Mouse (Mus musculus) spleen, adult 2 months (tissue): ENCODE results near the gene Olfr56. TPM values are rescaled to one million over a fixed set of nuclear protein-coding genes. Genes with fewer than 3 reads are reported as not detected.

ENCODE experiments used
- DNase-seq, 2 experiments: peaks; one replicate each; pipeline versions ENCODE4 v3.0.0 to v3.0.0-alpha.2; 2012 to 2021; ENCODE audit warnings: low spot score in 2 of 2, low read depth in 1 of 2
- H3K27ac ChIP-seq: fragments of 200-500 bp; 2 replicates; pipeline ENCODE4 v1.5.1; 2012; ENCODE audit warnings: low read length, inconsistent platforms; ENCODE audit not compliant: insufficient read depth
- H3K27me3 ChIP-seq: fragments of 200-500 bp; 2 replicates; pipeline ENCODE4 v1.6.1; 2012; ENCODE audit warnings: mild to moderate bottlenecking, moderate library complexity, low read length, inconsistent platforms; ENCODE audit not compliant: control insufficient read depth, insufficient read depth
- H3K36me3 ChIP-seq: fragments of 200-500 bp; 2 replicates; pipeline ENCODE4 v1.6.1; 2012; ENCODE audit warnings: mild to moderate bottlenecking, low read length, inconsistent platforms; ENCODE audit not compliant: control insufficient read depth, insufficient read depth
- H3K4me1 ChIP-seq: fragments of 200-500 bp; 2 replicates; pipeline ENCODE4 v1.6.1; 2011; ENCODE audit warnings: inconsistent platforms; ENCODE audit not compliant: control insufficient read depth, insufficient read depth, insufficient read length
- H3K4me3 ChIP-seq: fragments of 200-500 bp; 2 replicates; pipeline ENCODE4 v1.5.1; 2011; ENCODE audit warnings: mild to moderate bottlenecking, inconsistent platforms; ENCODE audit not compliant: insufficient read depth, insufficient read length; ENCODE audit errors: extremely low read depth
- CTCF ChIP-seq: fragments of 200-500 bp; IDR thresholded peaks from 2 replicates; pipeline ENCODE4 v1.5.1; 2011; ENCODE audit warnings: mild to moderate bottlenecking, inconsistent platforms; ENCODE audit not compliant: insufficient read depth, insufficient read length, insufficient replicate concordance; ENCODE audit errors: extremely low read depth
- POLR2A ChIP-seq: fragments of 200-500 bp; IDR thresholded peaks from 2 replicates; pipeline ENCODE4 v1.6.1; 2011; ENCODE audit warnings: low read depth, low read length, inconsistent platforms
- WGBS: fragments of 180-500 bp; shearing (Covaris S2); methylation state at CpG from one replicate; pipeline ENCODE4 v1.1.7; 2018; 5-methylcytosine and 5-hydroxymethylcytosine counted together
- polyA plus RNA-seq: library from polyadenylated mRNA; depleted of rRNA; stranded (reverse); fragments of >200 nt; gene quantifications from 2 replicates; pipeline ENCODE4 v1.2.3, GENCODE M21; 2012

Gene Olfr56
- polyA plus RNA-seq, 1 experiment, result 0.05 TPM

- no peaks in the 10 kb centered on the region for H3K27me3 ChIP-seq
- no peak overlapping the region for H3K4me3 ChIP-seq
- peaks cover 18% of the 10 kb centered on the region for H3K4me1 ChIP-seq
- WGBS, result 71% methylated on average over 4 of the region's 4 CpGs
- H3K36me3 ChIP-seq, result peaks cover 10% of the 10 kb centered on the region
- peak overlapping the region; percentile 45; the same call in 1 of the 2 replicates for H3K27ac ChIP-seq
- TF ChIP-seq POLR2A, result no peak
- no peak for TF ChIP-seq CTCF
- no peak for DNase-seq
Observed at GRCm38 (mm10) chr11:49091171-49091570, 112.5 kb downstream of the Olfr56 start.

GRCm38 (mm10) chr11:49092053-49092586 lies 113.4 kb downstream of the Olfr56 start:
- H3K4me3 ChIP-seq, result no peak overlapping the region
- no peak for TF ChIP-seq POLR2A
- TF ChIP-seq CTCF, result no peak
- peak overlapping the region; percentile 77 for H3K27ac ChIP-seq
- peaks cover 17% of the 10 kb centered on the region for H3K4me1 ChIP-seq
- H3K27me3 ChIP-seq, result no peaks in the 10 kb centered on the region
- H3K36me3 ChIP-seq, result peaks cover 14% of the 10 kb centered on the region
- 93% methylated on average over 1 of the region's 1 CpGs for WGBS
- no peak for DNase-seq

- Histone ChIP-seq H3K27me3 (no peaks in the 10 kb centered on the region), H3K4me3 (no peak overlapping the region), H3K4me1 (peaks cover 17% of the 10 kb centered on the region), H3K36me3 (peaks cover 20% of the 10 kb centered on the region), H3K27ac (peak overlapping the region; percentile 77)
- 32% methylated on average over 2 of the region's 2 CpGs for WGBS
- DNase-seq, result no peak
- no peak for TF ChIP-seq POLR2A
- no peak for TF ChIP-seq CTCF
Observed at GRCm38 (mm10) chr11:49092786-49093185, 114.1 kb downstream of the Olfr56 start.

GRCm38 (mm10) chr11:49093861-49094660 lies 115.4 kb downstream of the Olfr56 start:
- peak in 1 of 2 experiments; percentile 44 for DNase-seq
- peaks cover 22% of the 10 kb centered on the region for H3K36me3 ChIP-seq
- H3K4me1 ChIP-seq, result peaks cover 17% of the 10 kb centered on the region
- H3K27me3 ChIP-seq, result no peaks in the 10 kb centered on the region
- TF ChIP-seq POLR2A (no peak; the same call in 1 of the 2 replicates), CTCF (no peak)
- peak overlapping the region; percentile 67 for H3K27ac ChIP-seq
- 49% methylated on average over 6 of the region's 6 CpGs for WGBS
- H3K4me3 ChIP-seq, result no peak overlapping the region

- Histone ChIP-seq H3K27ac (peak overlapping the region; percentile 1), H3K27me3 (no peaks in the 10 kb centered on the region), H3K36me3 (peaks cover 22% of the 10 kb centered on the region), H3K4me3 (no peak overlapping the region), H3K4me1 (peaks cover 15% of the 10 kb centered on the region)
- 95% methylated on average over 4 of the region's 4 CpGs for WGBS
- TF ChIP-seq CTCF (no peak), POLR2A (no peak)
- DNase-seq, result no peak
Observed at GRCm38 (mm10) chr11:49095367-49095766, 116.7 kb downstream of the Olfr56 start.

GRCm38 (mm10) chr11:49100409-49100808 lies 121.7 kb downstream of the Olfr56 start:
- H3K27ac ChIP-seq, result peak overlapping the region; percentile 74
- WGBS, result 68% methylated on average over 3 of the region's 3 CpGs
- peaks cover 12% of the 10 kb centered on the region; the same call in 1 of the 2 replicates for H3K4me1 ChIP-seq

More at GRCm38 (mm10) chr11:49100409-49100808, 121.7 kb downstream of the Olfr56 start:
- Histone ChIP-seq H3K36me3 (peaks cover 19% of the 10 kb centered on the region), H3K27me3 (no peaks in the 10 kb centered on the region), H3K4me3 (no peak overlapping the region)
- TF ChIP-seq CTCF (no peak), POLR2A (no peak)
- DNase-seq, result peak in 1 of 2 experiments; percentile 55
